Mouse (Mus musculus): ENCODE measurements around the gene Zmiz1.

- TF ChIP-seq POLR2A (IDR thresholded peaks at IDR 0.05; ENCODE audit: borderline replicate concordance, low read depth, low read length) (no peak), CTCF (IDR thresholded peaks at IDR 0.05; ENCODE audit: low read depth, low read length) (no peak)
Measured at GRCm38 (mm10) chr14:25615602-25616001, 156.6 kb downstream of the Zmiz1 start.

Data from bone marrow macrophage, adult 2 months (primary cell).